Mouse (Mus musculus): ENCODE measurements around the gene Hmcn2. TPM values are rescaled to one million over a fixed set of nuclear protein-coding genes. Genes with fewer than 3 reads are reported as not detected.
A peak's percentile ranks its signal among the peaks of the same experiment; 100 is the strongest.

The Hmcn2 gene
- polyA plus RNA-seq, 1 experiment from 2014 or later = 2.6 TPM

DNA sequence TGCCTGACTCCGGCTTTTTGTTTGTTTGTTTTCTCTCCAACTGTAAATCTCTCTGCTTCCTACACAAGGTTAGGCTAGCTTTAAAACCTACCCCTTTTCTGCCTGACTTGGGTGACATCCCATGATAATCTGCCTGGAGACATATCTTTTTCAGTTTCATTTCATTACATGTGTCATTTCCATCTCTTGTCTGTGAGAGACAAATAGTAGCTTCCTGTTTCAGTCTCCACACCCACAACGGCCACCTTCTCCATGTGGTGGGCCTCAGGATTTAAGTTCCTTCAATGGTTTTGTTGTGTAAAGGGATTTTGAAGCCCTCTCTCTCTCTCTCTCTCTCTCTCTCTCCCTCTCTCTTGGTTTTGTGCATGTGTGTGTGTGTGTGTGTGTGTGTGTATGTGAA, 133.3 kb downstream of the Hmcn2 start:
- Histone ChIP-seq H3K9ac (ENCODE audit: low read length) (no peak overlapping the region), H3K4me1 (replicated peaks; ENCODE audit: control insufficient read depth, insufficient read depth) (no peaks in the 10 kb centered on the region), H3K4me3 (ENCODE audit: low read depth, low read length) (no peak overlapping the region), H3K36me3 (ENCODE audit: control insufficient read depth, insufficient read depth, low read length) (no peaks in the 10 kb centered on the region), H3K4me2 (replicated peaks; ENCODE audit: low read depth) (no peak overlapping the region), H3K27ac (replicated peaks) (no peak overlapping the region), H3K9me3 (ENCODE audit: control insufficient read depth, low read length) (no peaks in the 10 kb centered on the region), H3K27me3 (ENCODE audit: control insufficient read depth, insufficient read depth, low read length) (no peaks in the 10 kb centered on the region)
- ATAC-seq (ENCODE audit: low FRiP score, low TSS enrichment) (no peak), DNase-seq (ENCODE audit: low spot score) (no peak)
- TF ChIP-seq EP300 (optimal IDR thresholded peaks at IDR 0.05) (no peak), CTCF (IDR thresholded peaks at IDR 0.05; ENCODE audit: low read depth) (no peak)
- WGBS = 61% methylated on average over 2 of the region's 2 CpGs

GRCm38 (mm10) chr2:31448756-31449440, 134.7 kb downstream of the Hmcn2 start:
- Histone ChIP-seq H3K27ac (replicated peaks) (0 out of 2 replicates have a peak overlapping the region, but pooled peaks have one; percentile 45), H3K4me2 (replicated peaks; ENCODE audit: low read depth) (no peak overlapping the region)
- TF ChIP-seq CTCF (IDR thresholded peaks at IDR 0.05; ENCODE audit: low read depth) (no peak), EP300 (optimal IDR thresholded peaks at IDR 0.05) (no peak)

GRCm38 (mm10) chr2:31449441-31449815, 135.2 kb downstream of the Hmcn2 start:
- ATAC-seq (ENCODE audit: low FRiP score, low TSS enrichment) (peak; percentile 46; the same call in 1 of the 2 replicates), DNase-seq (ENCODE audit: low spot score) (peak; percentile 36)
- 0 out of 2 replicates have a peak overlapping the region, but pooled peaks have one; percentile 45 for H3K27ac ChIP-seq (replicated peaks)

More at GRCm38 (mm10) chr2:31448756-31449440, 134.7 kb downstream of the Hmcn2 start:
- WGBS = 68% methylated on average over 3 of the region's 3 CpGs
- H3K27me3 ChIP-seq (ENCODE audit: control insufficient read depth, insufficient read depth, low read length) = no peaks in the 10 kb centered on the region
- H3K9ac ChIP-seq (ENCODE audit: low read length) = no peak overlapping the region
- DNase-seq (ENCODE audit: low spot score) (no peak), ATAC-seq (ENCODE audit: low FRiP score, low TSS enrichment) (no peak)
- 0 out of 2 replicates have a peak, but pooled peaks cover 3% of the 10 kb centered on the region for H3K4me1 ChIP-seq (replicated peaks; ENCODE audit: control insufficient read depth, insufficient read depth)
- H3K4me3 ChIP-seq (ENCODE audit: low read depth, low read length) = no peak overlapping the region
- no peaks in the 10 kb centered on the region for H3K36me3 ChIP-seq (ENCODE audit: control insufficient read depth, insufficient read depth, low read length)
- no peaks in the 10 kb centered on the region for H3K9me3 ChIP-seq (ENCODE audit: control insufficient read depth, low read length)

GRCm38 (mm10) chr2:31449902-31450301, 135.7 kb downstream of the Hmcn2 start:
- no peaks in the 10 kb centered on the region for H3K27me3 ChIP-seq (ENCODE audit: control insufficient read depth, insufficient read depth, low read length)
- TF ChIP-seq CTCF (IDR thresholded peaks at IDR 0.05; ENCODE audit: low read depth) (no peak), EP300 (optimal IDR thresholded peaks at IDR 0.05) (no peak)
- H3K27ac ChIP-seq (replicated peaks) = no peak overlapping the region
- 89% methylated on average over 4 of the region's 4 CpGs for WGBS
- ATAC-seq (ENCODE audit: low FRiP score, low TSS enrichment) (0 out of 2 replicates have a peak, but pooled peaks have one; percentile 1), DNase-seq (ENCODE audit: low spot score) (no peak)
- H3K9me3 ChIP-seq (ENCODE audit: control insufficient read depth, low read length) = no peaks in the 10 kb centered on the region
- 0 out of 2 replicates have a peak, but pooled peaks cover 3% of the 10 kb centered on the region for H3K4me1 ChIP-seq (replicated peaks; ENCODE audit: control insufficient read depth, insufficient read depth)
- no peak overlapping the region for H3K4me3 ChIP-seq (ENCODE audit: low read depth, low read length)
- no peak overlapping the region for H3K4me2 ChIP-seq (replicated peaks; ENCODE audit: low read depth)
- no peaks in the 10 kb centered on the region for H3K36me3 ChIP-seq (ENCODE audit: control insufficient read depth, insufficient read depth, low read length)
- no peak overlapping the region for H3K9ac ChIP-seq (ENCODE audit: low read length)

More at GRCm38 (mm10) chr2:31449441-31449815, 135.2 kb downstream of the Hmcn2 start:
- no peaks in the 10 kb centered on the region for H3K9me3 ChIP-seq (ENCODE audit: control insufficient read depth, low read length)
- H3K4me2 ChIP-seq (replicated peaks; ENCODE audit: low read depth) = no peak overlapping the region
- H3K9ac ChIP-seq (ENCODE audit: low read length) = no peak overlapping the region
- H3K36me3 ChIP-seq (ENCODE audit: control insufficient read depth, insufficient read depth, low read length) = no peaks in the 10 kb centered on the region
- no peak overlapping the region for H3K4me3 ChIP-seq (ENCODE audit: low read depth, low read length)
- no peak for TF ChIP-seq CTCF (IDR thresholded peaks at IDR 0.05; ENCODE audit: low read depth)
- no peak for TF ChIP-seq EP300 (optimal IDR thresholded peaks at IDR 0.05)
- WGBS = 47% methylated on average over 4 of the region's 4 CpGs
- no peaks in the 10 kb centered on the region for H3K27me3 ChIP-seq (ENCODE audit: control insufficient read depth, insufficient read depth, low read length)
- H3K4me1 ChIP-seq (replicated peaks; ENCODE audit: control insufficient read depth, insufficient read depth) = 0 out of 2 replicates have a peak, but pooled peaks cover 3% of the 10 kb centered on the region

GRCm38 (mm10) chr2:31450661-31451060, 136.4 kb downstream of the Hmcn2 start:
- DNase-seq (ENCODE audit: low spot score) (no peak), ATAC-seq (ENCODE audit: low FRiP score, low TSS enrichment) (no peak)
- WGBS = 36% methylated on average over 3 of the region's 3 CpGs
- Histone ChIP-seq H3K9ac (ENCODE audit: low read length) (no peak overlapping the region), H3K4me2 (replicated peaks; ENCODE audit: low read depth) (no peak overlapping the region), H3K4me1 (replicated peaks; ENCODE audit: control insufficient read depth, insufficient read depth) (0 out of 2 replicates have a peak, but pooled peaks cover 3% of the 10 kb centered on the region), H3K36me3 (ENCODE audit: control insufficient read depth, insufficient read depth, low read length) (no peaks in the 10 kb centered on the region), H3K9me3 (ENCODE audit: control insufficient read depth, low read length) (no peaks in the 10 kb centered on the region), H3K27ac (replicated peaks) (no peak overlapping the region), H3K27me3 (ENCODE audit: control insufficient read depth, insufficient read depth, low read length) (no peaks in the 10 kb centered on the region), H3K4me3 (ENCODE audit: low read depth, low read length) (no peak overlapping the region)
- no peak for TF ChIP-seq CTCF (IDR thresholded peaks at IDR 0.05; ENCODE audit: low read depth)

- H3K36me3 ChIP-seq (ENCODE audit: control insufficient read depth, insufficient read depth, low read length) = no peaks in the 10 kb centered on the region
- no peak for DNase-seq (ENCODE audit: low spot score)
- H3K9me3 ChIP-seq (ENCODE audit: control insufficient read depth, low read length) = no peaks in the 10 kb centered on the region
- TF ChIP-seq EP300 (optimal IDR thresholded peaks at IDR 0.05) = no peak
- no peak for TF ChIP-seq CTCF (IDR thresholded peaks at IDR 0.05; ENCODE audit: low read depth)
- no peaks in the 10 kb centered on the region for H3K27me3 ChIP-seq (ENCODE audit: control insufficient read depth, insufficient read depth, low read length)
- H3K4me3 ChIP-seq (ENCODE audit: low read depth, low read length) = no peak overlapping the region
- no peak overlapping the region for H3K4me2 ChIP-seq (replicated peaks; ENCODE audit: low read depth)
- no peak overlapping the region for H3K9ac ChIP-seq (ENCODE audit: low read length)
- no peak for ATAC-seq (ENCODE audit: low FRiP score, low TSS enrichment)
- 30% methylated on average over 1 of the region's 1 CpGs for WGBS
- no peak overlapping the region for H3K27ac ChIP-seq (replicated peaks)
- peaks cover 3% of the 10 kb centered on the region; the same call in 1 of the 2 replicates for H3K4me1 ChIP-seq (replicated peaks; ENCODE audit: control insufficient read depth, insufficient read depth)
Measured at GRCm38 (mm10) chr2:31451530-31451929, 137.3 kb downstream of the Hmcn2 start.
